Mouse (Mus musculus) T-cell, adult 2 months (primary cell): Measurements from ENCODE around the gene Fbxo2.
A peak's percentile ranks its signal among the peaks of the same experiment; 100 is the strongest.

Experiments
- DNase-seq: peaks from one replicate; pipeline ENCODE4 v3.0.0; 2022; ENCODE audit warnings: low spot score

Fbxo2 gene

GRCm38 (mm10) chr4:148143721-148144120, 16.7 kb upstream of the Fbxo2 start:
- DNase-seq = no peak

GRCm38 (mm10) chr4:148147714-148148113, 12.7 kb upstream of the Fbxo2 start:
- DNase-seq = no peak

GRCm38 (mm10) chr4:148149540-148149939, 10.9 kb upstream of the Fbxo2 start:
- DNase-seq = no peak

GRCm38 (mm10) chr4:148150242-148150641, 10.2 kb upstream of the Fbxo2 start:
- DNase-seq = no peak

- DNase-seq = no peak
Measured at GRCm38 (mm10) chr4:148150953-148151266, 9.5 kb upstream of the Fbxo2 start.

GRCm38 (mm10) chr4:148151267-148152168, 8.9 kb upstream of the Fbxo2 start, which contains the start of gene Fbxo6:
Gene Fbxo6 (minus strand): TSS chr4:148152140.
- DNase-seq = peak; percentile 89

- DNase-seq = no peak
Measured at GRCm38 (mm10) chr4:148152547-148152946, 7.9 kb upstream of the Fbxo2 start.

- DNase-seq = no peak
Measured at GRCm38 (mm10) chr4:148154006-148154405, 6.4 kb upstream of the Fbxo2 start.

GRCm38 (mm10) chr4:148154982-148155381, 5.4 kb upstream of the Fbxo2 start:
- no peak for DNase-seq

- DNase-seq = no peak
Measured at GRCm38 (mm10) chr4:148158436-148159348, 1.7 kb upstream of the Fbxo2 start.

GRCm38 (mm10) chr4:148159544-148160435, 631 bp upstream of the Fbxo2 start:
- peak; percentile 81 for DNase-seq

GRCm38 (mm10) chr4:148164002-148164439, 3.6 kb downstream of the Fbxo2 start:
- peak; percentile 80 for DNase-seq

- DNase-seq = no peak
Measured at GRCm38 (mm10) chr4:148164461-148164860, 4.0 kb downstream of the Fbxo2 start.

- no peak for DNase-seq
Measured at GRCm38 (mm10) chr4:148165551-148165950, 5.1 kb downstream of the Fbxo2 start.

- no peak for DNase-seq
Measured at GRCm38 (mm10) chr4:148166431-148166830, 6.0 kb downstream of the Fbxo2 start.

- peak; percentile 55 for DNase-seq
Measured at GRCm38 (mm10) chr4:148166986-148167385, 6.6 kb downstream of the Fbxo2 start.

GRCm38 (mm10) chr4:148168287-148168686, 7.9 kb downstream of the Fbxo2 start:
- peak; percentile 56 for DNase-seq

- no peak for DNase-seq
Measured at GRCm38 (mm10) chr4:148169586-148169985, 9.2 kb downstream of the Fbxo2 start.

GRCm38 (mm10) chr4:148170842-148171241, 10.4 kb downstream of the Fbxo2 start:
- peak; percentile 49 for DNase-seq

GRCm38 (mm10) chr4:148171261-148171660, 10.8 kb downstream of the Fbxo2 start:
- DNase-seq = no peak

- DNase-seq = no peak
Measured at GRCm38 (mm10) chr4:148173811-148174494, 13.5 kb downstream of the Fbxo2 start.
